Mouse (Mus musculus) 3134 (cell line): ENCODE results near the gene Eepd1.
"Not testable (repeated sequence)": the region's sequence is repeated elsewhere in the genome, so short reads cannot be mapped to it uniquely, and the experiment has no call there.

Experiments used
- DNase-seq: peaks from one replicate; pipeline ENCODE4 v3.0.0-alpha.2; 2011; ENCODE audit warnings: low spot score; ENCODE audit not compliant: insufficient read length; ENCODE audit errors: extremely low read depth

Gene Eepd1

DNA sequence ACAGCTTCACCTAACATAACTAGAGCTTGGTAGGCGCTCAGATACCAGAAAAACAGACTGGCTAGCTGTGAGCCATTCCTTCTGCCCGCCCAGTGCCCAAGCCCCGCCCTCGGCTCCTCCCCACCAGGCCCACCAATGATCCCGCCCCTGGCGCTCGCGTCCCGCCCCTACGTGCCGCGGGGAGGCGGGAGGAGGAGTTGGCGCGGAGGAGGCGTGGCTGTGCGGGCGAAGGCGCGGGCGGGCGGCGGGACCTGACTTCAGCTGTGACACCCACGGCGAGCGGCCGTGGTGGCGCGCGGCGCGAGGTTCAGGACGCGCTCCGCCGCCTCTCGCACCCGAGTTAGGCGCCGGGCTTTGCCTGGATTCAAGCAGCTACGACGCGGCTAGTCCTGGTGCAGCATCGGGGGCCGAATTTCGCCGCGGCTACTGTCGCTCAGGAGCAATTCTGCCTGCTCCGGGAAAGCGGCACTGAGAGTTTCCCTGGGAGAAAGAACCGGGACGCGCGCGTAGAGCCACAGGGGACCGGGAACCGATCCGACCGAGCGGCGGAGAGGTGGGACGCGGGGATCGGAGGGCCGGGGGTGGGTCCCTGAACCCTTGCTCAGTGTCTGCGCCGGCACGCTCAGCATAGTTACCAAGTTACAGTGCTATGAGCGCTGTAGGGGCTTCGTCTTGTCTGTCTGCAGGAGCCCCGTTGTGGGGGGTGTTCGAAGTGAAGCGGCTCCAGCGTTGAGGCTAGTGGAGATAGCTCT is at the start of gene Eepd1:
Gene Eepd1, plus strand, starts transcription at position 204 of the 752 bp plus-strand sequence.
- DNase-seq = peak; percentile 63

DNA sequence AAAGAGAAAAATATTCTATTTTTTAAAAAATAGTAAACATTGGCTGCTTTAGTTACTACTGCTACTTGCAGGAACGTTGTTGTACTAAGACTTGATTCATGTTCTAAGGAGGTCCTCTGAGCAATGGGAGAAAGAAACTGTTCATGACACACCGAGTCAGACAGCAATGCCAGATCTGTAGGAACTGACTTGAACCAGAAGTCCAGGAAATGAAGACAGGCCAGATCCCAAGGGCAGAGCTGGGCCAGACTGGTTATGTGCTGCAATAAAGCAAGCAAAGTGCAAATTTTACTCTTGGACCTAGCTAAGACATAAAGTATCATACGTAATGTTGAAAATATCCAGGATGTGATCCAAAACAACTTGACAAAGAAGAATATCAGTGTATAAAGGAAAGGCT is 42.5 kb upstream of the Eepd1 start:
- DNase-seq = no peak

DNA sequence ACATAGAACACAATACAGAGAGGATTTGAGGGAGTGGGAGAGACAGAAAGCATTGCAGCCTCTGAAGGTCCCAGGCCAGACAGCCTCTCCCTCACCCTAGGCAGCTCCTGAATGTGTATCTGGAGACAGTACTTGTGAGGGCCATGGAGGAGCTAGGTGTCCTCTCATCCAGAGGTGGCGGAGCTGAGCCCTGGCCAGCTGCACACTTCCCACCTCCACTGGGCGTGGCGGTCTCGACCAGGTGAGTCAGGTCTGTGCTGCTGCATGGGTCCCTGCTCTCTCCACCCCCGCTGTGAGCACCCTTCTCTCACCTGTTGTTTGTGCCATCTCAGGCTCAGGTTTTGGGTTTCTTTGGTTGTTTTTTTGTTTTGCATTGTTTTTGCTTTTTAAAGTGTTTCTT is 41.3 kb upstream of the Eepd1 start:
- not testable (repeated sequence) for DNase-seq

DNA sequence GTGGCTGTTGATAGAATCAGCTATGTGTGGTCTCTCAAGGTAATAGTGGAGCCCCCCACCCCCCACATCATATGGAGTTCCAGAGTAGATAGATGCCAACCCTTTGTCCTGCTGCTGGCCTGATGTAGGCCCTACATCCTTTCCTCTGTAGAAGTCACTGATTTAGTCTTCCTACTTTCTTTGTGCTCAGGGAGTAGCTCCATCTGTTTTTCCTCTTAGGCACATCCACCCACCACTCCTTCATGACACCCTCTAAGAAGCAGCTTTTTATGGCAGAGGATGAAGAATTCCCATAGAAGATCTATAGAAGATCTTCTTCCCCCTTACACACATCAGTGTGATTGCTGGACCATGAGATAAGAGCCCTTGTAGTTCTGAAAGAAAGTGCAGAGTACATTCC is 39.3 kb upstream of the Eepd1 start:
- DNase-seq = no peak

DNA sequence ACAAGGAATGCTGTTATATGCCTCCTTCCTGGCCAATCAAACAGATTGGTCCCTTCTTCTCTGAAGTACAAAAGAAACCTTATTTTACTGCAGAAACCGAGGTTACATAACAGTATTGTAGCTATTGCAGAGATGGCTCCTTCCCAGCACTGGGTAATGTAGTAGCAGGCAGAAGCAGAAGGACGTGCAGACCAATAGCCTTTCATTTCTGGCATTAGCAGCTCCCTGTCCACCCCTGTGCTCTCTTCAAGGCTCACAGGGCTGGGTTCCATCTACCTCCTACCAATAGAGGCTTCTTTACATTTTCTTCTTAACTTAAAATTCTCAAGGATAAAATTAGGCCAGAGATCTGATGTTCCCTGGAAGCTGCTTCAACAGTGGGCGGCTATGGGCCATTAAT is 38.3 kb upstream of the Eepd1 start:
- DNase-seq = no peak

DNA sequence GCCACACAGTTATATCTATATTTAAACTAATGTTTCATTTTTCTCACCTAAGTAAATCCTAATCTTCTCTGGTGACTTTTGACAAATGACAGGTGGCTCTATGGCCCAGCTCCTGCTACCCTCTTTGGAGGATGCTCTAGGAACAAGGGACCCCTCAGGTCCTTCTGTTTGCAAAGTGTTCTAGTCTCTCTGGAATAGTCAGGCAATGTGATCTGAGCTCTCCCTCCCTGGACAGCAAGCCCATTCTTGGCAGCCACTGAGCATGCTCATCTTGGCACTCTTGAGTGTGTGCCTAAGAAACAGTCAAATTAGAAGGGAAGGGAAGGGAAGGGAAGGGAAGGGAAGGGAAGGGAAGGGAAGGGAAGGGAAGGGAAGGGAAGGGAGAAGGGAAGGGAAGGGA is 37.8 kb upstream of the Eepd1 start:
- no peak for DNase-seq

DNA sequence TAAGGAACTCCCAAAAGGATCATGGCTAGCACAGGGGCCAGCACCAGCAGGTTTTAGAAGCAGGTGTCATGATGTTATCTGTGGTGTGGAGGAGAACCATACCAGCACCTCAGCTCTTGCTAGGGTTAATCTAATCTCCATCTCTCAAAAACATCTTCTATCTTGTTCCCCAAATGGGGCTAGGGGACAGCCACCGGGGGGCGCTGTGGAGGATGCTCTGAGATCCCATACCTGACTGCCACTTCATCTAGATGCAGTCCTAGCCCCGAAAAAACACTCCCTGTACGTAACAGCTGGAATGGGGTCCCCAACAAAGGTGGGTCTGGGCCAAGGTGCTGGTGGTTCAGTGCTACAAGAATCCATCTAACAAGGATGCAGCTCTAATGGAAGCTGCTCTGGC is 31.0 kb upstream of the Eepd1 start:
- no peak for DNase-seq

DNA sequence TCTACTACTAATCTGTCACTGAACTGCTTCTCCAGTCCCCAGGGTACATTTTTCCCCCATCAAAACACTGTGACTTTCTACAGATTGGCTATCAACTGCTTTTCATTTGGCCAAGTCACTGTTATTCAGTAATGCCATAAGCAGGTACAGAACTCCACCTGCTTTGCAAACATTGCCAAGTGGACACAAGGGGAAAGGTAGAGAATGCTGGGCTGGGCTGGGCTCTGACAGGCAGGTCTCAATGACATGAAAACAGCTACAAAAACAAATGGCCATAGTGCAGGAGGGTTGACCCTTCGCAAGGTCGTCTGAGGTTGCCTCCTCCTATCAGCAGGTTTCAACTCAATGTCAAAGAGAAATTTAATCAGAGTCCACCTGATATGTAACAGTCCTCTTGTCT is 26.3 kb upstream of the Eepd1 start:
- no peak for DNase-seq

DNA sequence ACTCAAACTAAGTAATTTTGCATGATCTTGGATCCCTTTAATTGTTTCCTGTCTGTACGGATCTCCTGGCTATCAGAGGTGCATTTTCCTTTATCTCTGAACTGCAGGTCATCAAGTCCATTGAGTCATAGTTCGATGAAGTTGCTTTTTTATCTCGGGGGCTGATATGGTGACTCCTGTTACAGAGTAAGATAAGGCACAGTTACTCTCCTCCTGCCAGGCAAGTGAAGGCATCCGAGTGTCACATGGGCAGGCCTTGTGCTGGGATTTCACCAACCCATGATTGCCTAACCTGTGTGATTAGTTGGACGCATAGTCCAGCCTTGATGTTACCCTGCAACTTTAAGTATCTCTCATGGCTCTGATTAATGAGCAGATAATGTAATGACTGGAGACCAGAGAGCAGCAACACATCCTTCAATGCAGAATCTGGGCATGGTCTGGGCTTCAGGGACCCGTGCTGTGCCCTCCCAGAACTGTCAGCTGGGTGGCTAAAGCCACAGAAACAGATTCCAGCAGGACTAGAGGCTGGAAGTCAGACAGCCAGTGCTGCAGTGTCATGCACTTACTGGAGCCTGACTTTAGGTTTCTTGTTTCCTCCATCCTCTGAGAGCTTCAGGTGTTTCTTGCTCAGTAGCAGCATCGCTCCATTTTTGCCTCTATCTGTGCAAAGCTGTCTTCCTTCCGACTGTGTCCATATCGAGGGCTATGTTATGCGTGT is 20.4 kb upstream of the Eepd1 start:
- DNase-seq = no peak

DNA sequence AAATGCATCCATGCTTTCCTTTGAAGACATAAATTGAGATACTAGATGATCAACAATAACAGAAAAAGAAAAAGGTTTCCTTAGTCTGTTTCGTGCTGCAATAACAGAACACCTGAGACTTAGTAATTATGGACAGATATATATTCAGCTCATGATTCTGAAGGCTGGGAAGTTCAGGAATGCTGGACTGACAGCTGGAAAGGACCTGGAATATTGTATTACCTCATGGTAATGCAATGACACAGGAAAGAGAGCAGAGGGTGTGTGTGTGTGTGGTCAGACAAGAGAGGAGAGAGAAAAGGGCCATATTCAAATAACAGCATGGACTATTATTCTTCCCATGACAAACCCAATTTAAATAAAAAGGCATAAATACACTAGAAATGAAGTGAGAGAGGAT is 17.0 kb upstream of the Eepd1 start:
- no peak for DNase-seq

DNA sequence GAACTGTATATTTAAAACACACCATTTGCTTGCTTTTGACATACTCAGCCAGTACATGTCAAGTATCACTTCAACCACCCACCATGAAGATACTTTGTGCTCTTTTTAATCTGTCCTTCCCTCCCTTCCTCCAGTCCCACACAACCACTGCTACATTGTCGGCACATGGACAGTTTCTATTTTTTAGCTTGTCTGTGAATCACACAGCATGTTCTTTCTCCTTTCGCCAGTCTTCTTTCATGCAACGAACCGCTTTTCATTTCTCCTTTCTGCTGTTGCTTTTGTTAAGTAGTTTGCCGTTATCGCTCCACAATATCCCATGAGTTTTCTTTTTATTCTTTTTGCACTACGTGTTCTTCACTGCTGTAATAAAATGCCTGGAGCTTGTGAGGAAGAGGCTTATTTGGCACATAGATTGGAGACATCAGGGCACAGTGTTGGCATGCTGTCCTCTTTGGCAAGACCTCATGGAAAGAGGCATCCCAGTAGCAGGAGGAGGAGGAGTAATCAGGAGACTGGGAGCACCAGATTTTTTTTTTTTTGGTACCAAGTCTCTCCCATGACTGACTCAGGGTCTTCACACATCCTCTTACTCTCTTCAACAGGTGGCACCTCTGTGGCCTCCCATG is 1.8 kb upstream of the Eepd1 start:
- DNase-seq = no peak

DNA sequence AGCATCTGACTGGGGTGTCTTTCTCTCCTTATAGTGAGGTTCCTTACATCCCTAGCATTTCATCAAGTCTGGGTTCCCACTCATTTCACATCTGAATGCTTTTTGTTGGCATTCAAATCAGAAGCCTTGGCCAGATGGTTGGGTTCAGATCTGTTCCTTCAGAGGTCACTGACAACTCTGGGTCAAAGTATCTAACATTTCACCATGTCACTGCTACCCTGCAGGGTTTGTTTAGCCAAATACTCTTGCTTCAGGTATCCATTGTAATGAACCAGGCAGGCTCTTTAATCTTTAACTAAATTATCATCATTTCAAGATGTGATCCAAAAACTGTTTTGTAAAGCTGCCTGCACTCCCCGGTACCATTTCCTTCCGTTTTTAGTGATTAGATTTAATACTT is 671 bp upstream of the Eepd1 start:
- DNase-seq = no peak

DNA sequence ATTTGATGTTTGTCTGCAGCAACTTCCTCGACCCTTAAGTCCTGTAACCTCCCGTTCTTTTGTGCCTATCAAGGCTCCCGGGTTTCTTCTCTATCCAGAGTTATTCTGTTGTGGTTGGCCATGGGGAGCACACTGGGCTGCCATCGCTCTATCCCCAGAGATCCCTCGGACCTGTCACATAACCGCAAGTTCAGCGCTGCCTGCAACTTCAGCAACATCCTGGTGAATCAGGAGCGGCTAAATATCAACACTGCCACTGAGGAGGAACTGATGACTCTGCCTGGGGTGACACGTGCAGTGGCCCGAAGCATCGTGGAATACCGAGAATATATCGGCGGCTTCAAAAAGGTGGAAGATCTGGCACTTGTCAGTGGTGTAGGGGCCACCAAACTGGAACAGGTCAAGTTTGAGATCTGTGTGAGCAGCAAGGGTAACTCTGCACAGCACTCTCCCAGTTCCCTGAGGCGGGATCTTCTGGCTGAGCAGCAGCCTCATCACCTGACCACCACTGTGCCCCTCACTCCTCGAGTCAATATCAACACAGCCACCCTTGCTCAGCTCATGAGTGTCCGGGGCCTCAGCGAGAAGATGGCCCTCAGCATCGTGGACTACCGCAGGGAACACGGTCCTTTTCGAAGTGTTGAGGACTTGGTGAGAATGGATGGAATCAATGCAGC is 1.1 kb downstream of the Eepd1 start:
- DNase-seq = no peak

DNA sequence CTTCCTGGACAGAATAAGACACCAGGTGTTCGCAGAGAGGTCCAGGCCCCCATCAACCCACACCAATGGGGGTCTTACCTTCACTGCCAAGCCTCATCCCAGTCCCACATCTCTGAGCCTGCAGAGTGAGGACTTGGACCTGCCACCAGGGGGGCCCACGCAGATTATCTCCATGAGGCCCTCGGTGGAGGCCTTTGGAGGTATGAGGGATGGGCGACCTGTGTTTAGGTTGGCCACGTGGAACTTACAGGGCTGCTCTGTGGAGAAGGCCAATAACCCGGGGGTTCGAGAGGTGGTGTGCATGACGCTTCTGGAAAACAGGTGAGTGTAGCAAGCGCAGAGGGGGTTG is 1.6 kb downstream of the Eepd1 start:
- DNase-seq = no peak

DNA sequence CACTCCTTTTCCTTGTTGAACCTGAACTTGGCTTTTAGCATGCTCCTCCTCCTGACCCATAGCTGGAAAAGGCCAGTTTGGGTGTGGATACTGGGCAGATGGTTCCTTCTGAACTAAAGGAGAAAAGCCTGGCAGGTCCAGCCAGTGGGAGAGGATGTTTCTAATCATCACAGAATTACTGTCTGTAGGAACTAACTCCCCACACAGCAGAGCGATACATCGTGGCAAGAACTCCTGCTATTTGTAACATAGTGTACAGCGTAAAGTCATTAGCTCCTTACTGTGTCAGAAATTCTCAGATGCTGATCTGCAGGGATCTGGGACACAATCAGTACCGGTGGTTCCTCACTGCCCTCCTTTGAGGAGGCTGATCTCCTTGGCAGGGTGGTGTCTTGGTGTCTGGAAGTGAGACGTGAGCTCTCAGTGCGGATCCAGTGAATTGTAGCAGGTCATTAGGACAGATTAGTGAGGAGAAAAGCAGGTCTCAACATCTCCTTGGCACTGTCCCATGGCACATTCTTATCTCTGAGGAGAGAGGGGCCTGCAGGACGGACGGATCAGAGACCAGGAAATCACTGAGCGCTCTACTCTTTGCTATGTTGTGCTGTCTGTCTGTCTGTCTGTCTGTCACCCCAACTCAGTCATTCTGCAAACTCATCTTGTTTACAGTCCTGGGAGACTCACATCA is 2.7 kb downstream of the Eepd1 start:
- DNase-seq = no peak

DNA sequence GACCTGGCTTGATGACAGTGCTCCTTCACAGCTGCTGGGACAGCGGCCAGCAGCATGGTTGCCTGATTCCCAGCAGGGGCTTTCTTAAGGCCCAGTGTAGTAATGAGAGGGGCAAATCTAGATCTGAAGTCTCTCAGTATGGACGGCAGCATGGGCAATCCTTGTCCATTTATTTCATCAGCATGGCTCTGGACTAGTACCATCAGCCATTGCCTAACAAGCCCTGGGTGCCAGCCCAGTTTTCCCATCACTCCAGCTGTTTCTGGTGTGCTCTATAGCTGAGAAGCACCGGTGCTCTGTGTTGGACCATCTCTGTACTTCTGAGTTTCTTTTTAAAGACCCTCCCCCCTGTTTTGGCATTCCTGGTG is 3.3 kb downstream of the Eepd1 start:
- no peak for DNase-seq

DNA sequence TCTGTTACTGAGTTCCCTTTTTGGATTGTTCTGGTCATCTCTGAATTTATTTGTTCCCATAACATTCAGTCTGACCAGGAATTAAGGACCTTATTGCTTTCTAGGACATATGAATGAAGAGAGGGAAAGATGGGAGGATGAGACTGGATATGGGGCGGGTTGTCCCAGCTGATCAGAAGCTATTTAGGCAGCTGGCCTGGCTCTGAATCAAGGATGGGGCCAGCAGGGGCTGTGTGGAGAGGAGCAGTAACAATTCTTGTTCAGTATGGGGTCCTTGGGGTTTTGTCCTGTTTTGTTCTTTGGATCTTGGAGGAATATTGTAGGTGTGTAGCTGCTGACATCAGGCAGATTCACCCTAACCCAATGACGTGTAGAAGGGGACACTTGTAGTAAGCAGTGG is 3.7 kb downstream of the Eepd1 start:
- no peak for DNase-seq

DNA sequence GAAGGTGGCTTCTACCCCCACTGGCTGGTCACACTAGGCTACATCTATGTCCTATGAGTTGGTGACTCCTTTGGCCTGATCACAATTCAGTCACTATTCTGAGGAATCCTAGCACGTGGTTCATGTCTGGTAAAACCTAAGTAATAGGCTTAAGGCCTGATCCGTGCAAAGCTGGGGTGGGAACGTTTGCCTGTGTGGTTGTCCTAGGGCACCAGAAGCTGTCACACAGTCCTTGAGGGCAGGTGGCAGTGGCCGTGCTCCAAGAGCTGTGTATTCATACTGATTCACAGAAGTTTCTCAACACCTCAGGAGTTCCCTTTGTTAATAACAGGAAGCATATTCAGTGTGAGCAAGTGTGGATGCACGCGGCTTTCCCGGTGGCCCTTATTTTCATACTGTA is 4.1 kb downstream of the Eepd1 start:
- DNase-seq = peak; percentile 16

DNA sequence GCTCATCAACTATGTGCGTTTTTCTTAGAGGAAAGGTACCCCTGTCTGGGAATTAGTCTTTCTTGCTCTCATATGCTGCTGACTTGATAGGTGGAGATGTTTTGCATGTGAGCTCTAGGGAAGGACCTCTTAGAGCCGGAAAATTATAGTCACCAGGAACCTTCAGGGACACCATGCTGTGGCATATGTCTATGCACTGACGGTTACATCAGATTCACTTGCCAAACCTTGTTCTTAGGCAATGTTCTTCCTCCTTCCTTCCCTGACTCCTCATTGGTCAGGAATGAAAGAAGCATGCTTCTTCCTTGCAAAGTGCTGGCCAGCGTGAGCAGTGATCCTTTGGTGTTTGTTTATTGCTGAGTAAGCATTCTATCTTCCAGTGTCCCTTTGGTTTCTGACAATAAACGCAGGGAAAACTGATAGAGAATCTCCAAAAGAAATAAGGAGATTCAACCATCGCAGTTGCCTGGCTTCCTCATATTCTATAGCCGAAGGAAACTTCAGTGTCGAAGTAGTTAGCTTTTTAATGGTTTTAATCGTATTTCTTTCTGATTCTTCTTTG is 5.0 kb downstream of the Eepd1 start:
- no peak for DNase-seq

DNA sequence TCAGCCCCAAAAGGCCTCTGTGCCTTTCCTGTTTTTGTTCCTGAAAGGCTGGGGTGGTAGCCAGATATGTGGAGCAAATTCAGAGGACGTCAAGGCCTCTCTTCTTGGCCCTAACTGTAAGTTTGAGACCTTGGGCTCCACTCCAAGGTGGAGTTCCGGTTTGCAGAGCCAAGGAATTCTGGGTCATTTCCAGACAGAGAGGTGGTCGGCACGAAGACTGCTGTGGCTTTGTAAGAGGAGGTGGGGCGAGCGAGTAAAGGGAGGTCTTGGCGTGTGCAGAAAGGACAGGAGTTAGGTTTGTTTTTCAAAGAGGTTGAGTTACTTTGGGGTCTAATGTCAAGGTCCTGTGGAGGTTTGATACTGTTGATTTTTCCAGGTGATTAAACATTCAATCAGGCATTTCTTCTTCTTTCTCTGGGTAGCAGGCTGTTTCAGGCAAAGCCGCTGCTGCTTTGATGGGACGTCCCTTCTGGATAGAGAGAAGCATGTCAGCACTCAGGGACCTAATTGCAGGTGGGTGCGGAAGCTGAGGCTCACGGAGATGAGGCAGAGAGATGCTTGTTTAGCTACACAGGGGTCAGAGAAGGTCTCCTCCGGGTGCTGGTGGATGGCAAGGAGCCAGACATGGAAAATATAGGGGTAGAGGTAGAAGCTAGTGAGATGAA is 6.2 kb downstream of the Eepd1 start:
- no peak for DNase-seq
